Mouse (Mus musculus): ENCODE measurements around the gene Sec24c. TPM values are rescaled to one million over a fixed set of nuclear protein-coding genes. Genes with fewer than 3 reads are reported as not detected.

The Sec24c gene
- polyA plus RNA-seq, 1 experiment from 2014 or later: 90.7 TPM

DNA sequence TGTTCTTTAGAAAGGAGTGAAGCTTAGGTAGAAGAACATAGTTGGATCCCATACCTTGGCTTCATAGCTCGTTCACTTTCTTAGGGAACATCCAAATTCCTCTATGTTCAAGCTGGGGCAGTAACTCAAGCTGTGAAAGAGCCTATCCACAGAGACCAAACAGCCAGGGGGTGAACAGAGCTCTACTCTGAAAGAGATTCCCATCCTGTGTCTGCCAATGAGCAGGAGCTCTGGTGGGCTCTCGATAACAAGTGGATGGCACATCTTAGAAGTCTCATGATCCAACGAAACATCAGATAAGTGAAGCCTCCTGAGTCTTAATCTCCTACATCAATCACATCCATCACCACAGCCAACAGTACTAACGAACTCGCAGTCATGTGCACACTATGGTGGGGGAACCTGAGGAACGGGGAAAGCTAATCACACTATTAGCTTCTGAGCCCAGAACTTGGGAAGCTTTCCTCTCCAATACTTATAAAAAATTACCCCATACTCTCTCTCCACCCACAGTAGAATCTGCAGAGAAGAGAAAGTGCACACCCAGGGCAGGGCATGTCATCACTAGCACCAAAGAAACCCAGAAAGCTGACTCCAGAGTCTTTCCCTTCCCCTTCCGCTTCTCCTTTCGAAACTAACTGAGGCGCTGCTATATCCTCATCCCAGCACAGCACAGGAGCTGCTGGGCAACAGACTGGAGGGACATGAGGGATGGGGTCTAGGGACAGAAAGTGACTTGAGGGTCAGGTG, 56.9 kb downstream of the Sec24c start:
- Histone ChIP-seq H3K36me3 (peaks cover 74% of the 10 kb centered on the region), H3K4me1 (peaks cover 26% of the 10 kb centered on the region), H3K4me2 (replicated peaks) (no peak overlapping the region), H3K27me3 (no peaks in the 10 kb centered on the region), H3K27ac (no peak overlapping the region), H3K4me3 (no peak overlapping the region), H3K9ac (peak overlapping the region; percentile 40; the same call in 1 of the 2 replicates), H3K9me3 (no peaks in the 10 kb centered on the region)
- ATAC-seq (ENCODE audit: low FRiP score, low read depth): no peak
- 86% methylated on average over 9 of the region's 9 CpGs for WGBS

DNA sequence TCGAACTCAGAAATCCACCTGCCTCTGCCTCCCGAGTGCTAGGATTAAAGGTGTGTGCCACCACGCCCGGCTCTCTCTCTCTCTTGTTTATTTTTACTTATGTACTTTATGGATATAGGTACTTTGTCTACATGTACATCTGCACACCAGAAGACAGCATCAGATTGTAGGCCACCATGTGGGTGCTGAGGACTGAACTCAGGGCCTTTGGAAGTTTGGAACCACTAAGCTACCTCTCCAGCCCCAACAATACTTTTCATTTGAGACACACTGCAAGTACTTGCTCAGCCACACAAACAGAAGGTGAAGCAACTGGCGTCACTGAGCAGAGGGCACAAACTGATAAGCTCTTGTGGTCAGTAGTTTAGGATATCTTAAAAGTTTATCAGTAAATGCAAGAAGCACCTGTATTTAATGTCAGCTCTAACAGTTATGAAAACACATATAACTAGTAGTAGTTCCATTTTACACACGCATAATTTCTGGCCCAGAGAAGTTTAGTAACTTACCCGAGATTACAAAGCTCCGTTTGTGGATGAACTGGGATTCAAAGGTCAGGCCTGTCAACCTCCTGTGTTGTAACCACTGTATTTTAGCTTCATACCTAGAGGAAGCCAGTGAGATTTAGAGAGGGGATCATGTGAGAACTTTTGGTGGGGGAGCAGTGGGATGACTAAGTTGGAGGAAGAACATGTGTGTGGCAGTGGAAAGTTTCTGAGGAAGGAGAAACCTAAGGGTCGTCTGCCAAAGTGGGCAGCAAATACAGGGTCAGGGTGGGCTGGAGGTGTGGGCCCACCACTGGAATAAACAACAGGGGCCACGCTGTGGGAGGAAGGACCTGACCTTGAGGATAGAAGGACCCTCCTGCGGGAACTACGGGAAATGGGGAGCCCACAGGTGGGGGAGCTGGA, 59.2 kb downstream of the Sec24c start:
- Histone ChIP-seq H3K9me3 (no peaks in the 10 kb centered on the region), H3K4me2 (replicated peaks) (peak overlapping the region; percentile 94), H3K27me3 (no peaks in the 10 kb centered on the region), H3K27ac (peak overlapping the region; percentile 91), H3K36me3 (peaks cover 71% of the 10 kb centered on the region), H3K4me1 (peaks cover 26% of the 10 kb centered on the region), H3K9ac (peak overlapping the region; percentile 88), H3K4me3 (peak overlapping the region; percentile 82)
- 47% methylated on average over 12 of the region's 12 CpGs for WGBS
- ATAC-seq (ENCODE audit: low FRiP score, low read depth): no peak

DNA sequence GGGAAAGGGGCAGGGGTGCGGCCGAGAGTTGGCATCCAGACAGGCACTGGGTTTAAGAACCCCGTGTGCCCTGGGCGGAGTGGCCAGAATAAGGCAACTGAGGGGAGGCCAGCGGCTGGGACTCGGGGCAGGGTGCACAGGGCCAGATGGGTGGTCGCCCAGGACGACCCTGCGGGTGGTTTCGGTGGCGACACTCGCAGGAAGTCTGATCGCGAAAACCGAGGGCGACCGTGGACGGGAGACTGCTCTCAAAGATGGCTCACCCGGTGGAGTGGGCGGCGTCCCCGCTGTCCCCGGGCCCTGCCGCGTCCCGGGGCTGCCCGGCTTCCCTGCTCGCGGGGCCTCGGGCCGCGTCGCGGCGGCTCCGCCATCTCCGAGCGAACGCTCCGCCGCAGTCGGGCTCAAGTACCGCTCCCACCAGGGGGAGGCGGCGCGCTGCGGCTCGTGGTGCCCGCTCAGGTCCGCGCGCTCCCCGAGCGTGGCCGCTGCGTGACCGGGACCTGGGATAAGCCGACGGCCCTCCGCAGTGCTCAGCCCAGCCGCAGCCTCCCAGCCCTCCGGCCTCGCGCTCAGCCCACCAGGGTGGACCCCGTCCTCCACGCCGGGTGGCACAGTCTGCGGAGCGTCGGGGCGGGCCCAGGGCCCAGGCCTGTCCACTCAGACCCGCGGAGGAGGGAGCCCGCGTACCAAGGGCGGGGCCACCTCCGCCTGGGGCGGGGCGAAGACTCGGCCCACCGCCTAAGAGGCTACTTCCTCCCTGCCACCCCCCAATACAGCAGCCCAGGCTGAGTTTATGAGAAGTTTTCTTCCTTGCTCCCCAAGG, 60.1 kb downstream of the Sec24c start, which contains the start of gene Ndst2:
TSS of gene Ndst2 (minus strand) at position 611 of the 823 bp plus-strand sequence.
- H3K36me3 ChIP-seq: peaks cover 71% of the 10 kb centered on the region
- WGBS: under 1% methylated on average over 72 of the region's 81 CpGs

DNA sequence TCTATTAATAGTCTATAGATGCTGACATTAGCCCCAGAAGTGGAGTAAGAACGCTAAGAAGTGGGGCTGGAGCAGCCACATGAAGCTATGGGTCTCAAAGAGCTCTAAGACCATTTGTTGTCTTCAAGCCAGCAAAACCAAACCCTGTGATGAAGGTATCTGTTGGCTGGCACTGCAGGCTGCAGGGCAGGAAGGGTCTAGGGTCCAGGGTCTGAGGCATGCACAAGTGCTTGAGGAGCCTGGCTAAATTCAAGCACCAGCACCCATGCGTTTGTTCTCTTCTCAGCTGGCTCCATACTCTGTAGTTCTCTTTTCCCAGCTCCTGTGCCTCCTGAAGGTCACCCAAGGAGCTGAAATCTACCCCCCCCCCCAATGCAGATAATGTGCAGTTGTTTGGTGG, 60.9 kb downstream of the Sec24c start:
- Histone ChIP-seq H3K4me1 (peaks cover 26% of the 10 kb centered on the region), H3K9me3 (no peaks in the 10 kb centered on the region), H3K9ac (0 out of 2 replicates have a peak overlapping the region, but pooled peaks have one; percentile 88), H3K4me2 (replicated peaks) (peak overlapping the region; percentile 94; the same call in 1 of the 2 replicates), H3K36me3 (peaks cover 71% of the 10 kb centered on the region), H3K27ac (peak overlapping the region; percentile 28; the same call in 1 of the 2 replicates), H3K4me3 (no peak overlapping the region), H3K27me3 (no peaks in the 10 kb centered on the region)
- no peak for ATAC-seq (ENCODE audit: low FRiP score, low read depth)
- WGBS: 73% methylated on average over 2 of the region's 2 CpGs

More for the DNA sequence above, 60.1 kb downstream of the Sec24c start, which contains the start of gene Ndst2:
- H3K4me1 ChIP-seq: peaks cover 26% of the 10 kb centered on the region
- peak within 1 kb of the TSS; percentile 94 for H3K4me2 ChIP-seq (replicated peaks)
- no peaks in the 10 kb centered on the region for H3K27me3 ChIP-seq
- no peaks in the 10 kb centered on the region for H3K9me3 ChIP-seq
- peak; percentile 98 for ATAC-seq (ENCODE audit: low FRiP score, low read depth)
- peak within 1 kb of the TSS; percentile 88 for H3K9ac ChIP-seq
- H3K4me3 ChIP-seq: peak within 1 kb of the TSS; percentile 82
- H3K27ac ChIP-seq: peak within 1 kb of the TSS; percentile 91

DNA sequence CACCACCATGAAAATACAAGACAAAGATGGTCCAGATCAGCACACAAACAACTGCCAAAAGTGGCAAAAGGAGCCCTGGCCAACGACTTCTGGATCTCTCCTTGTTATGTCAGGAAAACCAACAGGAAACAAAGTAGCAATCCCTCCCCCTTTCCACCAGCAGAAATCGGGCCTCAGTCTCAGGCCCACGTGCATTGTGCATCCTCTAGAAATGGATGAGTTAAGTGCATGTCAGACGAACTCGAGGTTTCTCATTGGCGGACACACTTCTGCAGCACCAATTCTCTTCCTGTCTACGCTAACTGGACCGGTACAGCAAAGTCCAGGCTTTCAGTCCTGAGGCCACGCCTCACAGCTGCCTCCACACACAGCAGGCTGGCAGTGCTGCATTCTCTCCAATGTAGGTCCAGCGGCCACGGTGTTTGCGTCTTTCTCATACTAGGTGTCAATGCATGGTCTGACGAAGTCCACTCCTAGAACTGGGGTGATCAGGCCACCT, 61.8 kb downstream of the Sec24c start:
- Histone ChIP-seq H3K9ac (no peak overlapping the region; the same call in 1 of the 2 replicates), H3K4me3 (no peak overlapping the region), H3K4me2 (replicated peaks) (no peak overlapping the region), H3K4me1 (peaks cover 26% of the 10 kb centered on the region), H3K27ac (no peak overlapping the region), H3K36me3 (peaks cover 71% of the 10 kb centered on the region), H3K9me3 (no peaks in the 10 kb centered on the region), H3K27me3 (no peaks in the 10 kb centered on the region)
- ATAC-seq (ENCODE audit: low FRiP score, low read depth): no peak
- WGBS: 88% methylated on average over 13 of the region's 13 CpGs

DNA sequence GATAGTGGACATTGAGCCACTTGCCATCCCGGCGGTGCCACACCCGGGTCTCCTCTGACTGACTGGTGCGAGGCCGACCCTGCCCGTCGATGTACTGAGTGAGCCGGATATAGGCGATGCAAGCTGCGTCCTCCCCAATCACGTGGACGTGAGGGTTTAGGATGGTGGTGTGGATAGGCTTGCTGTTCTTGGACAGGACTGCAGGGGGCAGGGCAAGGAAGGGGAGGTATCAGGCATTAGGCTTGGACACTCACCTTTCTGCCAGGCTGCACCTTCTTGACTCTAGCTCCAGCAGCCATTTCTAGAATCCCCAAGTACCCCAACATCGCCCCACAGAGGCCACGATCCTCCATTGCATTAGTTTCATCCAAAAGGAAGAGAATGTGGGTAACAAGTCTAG, 63.2 kb downstream of the Sec24c start:
- Histone ChIP-seq H3K27me3 (no peaks in the 10 kb centered on the region), H3K4me1 (peaks cover 22% of the 10 kb centered on the region), H3K9me3 (no peaks in the 10 kb centered on the region), H3K9ac (no peak overlapping the region), H3K4me3 (no peak overlapping the region), H3K4me2 (replicated peaks) (no peak overlapping the region), H3K36me3 (peaks cover 75% of the 10 kb centered on the region), H3K27ac (no peak overlapping the region)
- ATAC-seq (ENCODE audit: low FRiP score, low read depth): no peak
- WGBS: 45% methylated on average over 14 of the region's 14 CpGs

DNA sequence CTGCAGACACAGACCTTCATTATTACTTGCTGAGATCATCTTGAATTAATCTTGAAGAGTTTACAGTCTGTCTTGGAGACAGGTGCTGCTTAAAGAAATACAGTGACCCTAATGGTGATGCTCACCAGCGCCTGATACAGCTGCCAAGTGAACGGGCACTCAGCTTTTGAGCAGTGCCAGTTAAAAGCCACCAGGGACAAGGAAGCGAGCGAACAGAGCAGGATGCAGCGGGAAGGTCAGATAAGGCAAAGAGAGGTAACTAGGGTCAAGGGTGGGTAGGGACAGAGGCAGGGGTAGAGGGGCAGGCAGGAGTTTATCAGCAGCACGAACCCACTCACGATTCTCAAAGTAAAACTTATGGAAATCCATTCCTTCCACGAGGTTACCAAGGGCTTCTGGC, 64.4 kb downstream of the Sec24c start:
- peaks cover 11% of the 10 kb centered on the region for H3K4me1 ChIP-seq
- no peak overlapping the region for H3K9ac ChIP-seq
- H3K4me2 ChIP-seq (replicated peaks): no peak overlapping the region
- H3K27me3 ChIP-seq: no peaks in the 10 kb centered on the region
- peaks cover 76% of the 10 kb centered on the region for H3K36me3 ChIP-seq
- H3K4me3 ChIP-seq: no peak overlapping the region
- no peaks in the 10 kb centered on the region for H3K9me3 ChIP-seq
- WGBS: 91% methylated on average over 8 of the region's 8 CpGs
- ATAC-seq (ENCODE audit: low FRiP score, low read depth): no peak
- H3K27ac ChIP-seq: no peak overlapping the region

DNA sequence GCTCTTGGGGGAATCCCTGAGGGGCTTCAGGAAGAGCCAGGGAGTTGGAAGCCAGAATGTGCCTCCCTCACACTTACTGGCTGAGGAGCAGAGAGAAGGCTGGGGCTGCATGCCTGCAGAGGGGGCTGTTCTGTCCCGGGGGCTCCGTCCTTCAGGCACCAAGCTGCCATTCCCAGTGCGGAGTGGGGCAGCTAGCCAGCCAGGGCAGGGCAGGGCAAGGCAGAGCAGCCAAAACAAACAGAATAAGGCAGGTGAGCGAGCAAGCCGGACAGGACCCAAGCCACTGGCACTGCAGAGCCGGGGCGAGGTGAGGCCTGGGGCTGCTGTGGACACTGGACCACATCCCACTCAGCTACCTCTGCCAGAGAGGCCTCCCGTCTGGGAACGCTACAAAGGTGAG, 67.2 kb downstream of the Sec24c start:
- Histone ChIP-seq H3K27ac (no peak overlapping the region), H3K36me3 (peaks cover 90% of the 10 kb centered on the region), H3K27me3 (no peaks in the 10 kb centered on the region), H3K4me1 (no peaks in the 10 kb centered on the region), H3K4me3 (no peak overlapping the region), H3K4me2 (replicated peaks) (no peak overlapping the region), H3K9me3 (no peaks in the 10 kb centered on the region), H3K9ac (no peak overlapping the region)
- ATAC-seq (ENCODE audit: low FRiP score, low read depth): no peak
- 88% methylated on average over 9 of the region's 9 CpGs for WGBS

DNA sequence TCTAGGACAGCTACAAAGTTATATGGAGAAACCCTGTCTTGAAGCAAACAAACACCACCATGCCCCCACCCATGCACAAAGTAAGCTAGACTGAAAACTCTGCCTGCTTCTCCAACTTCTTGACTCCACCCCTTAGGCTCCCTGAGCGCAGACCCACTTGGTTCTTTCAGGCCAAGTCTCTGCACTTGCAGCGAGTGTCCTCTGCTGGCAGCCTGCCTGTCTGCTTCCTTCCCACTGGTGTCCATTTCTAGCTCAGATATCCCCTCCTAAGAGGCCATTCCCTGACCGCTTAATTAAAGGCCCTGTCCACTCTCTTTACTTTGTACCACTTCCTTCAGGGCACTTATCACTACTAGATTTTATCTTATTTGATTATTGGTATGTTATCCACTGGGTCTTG, 69.5 kb downstream of the Sec24c start:
- WGBS: 88% methylated on average over 3 of the region's 3 CpGs
- Histone ChIP-seq H3K9ac (no peak overlapping the region), H3K4me1 (no peaks in the 10 kb centered on the region), H3K4me2 (replicated peaks) (no peak overlapping the region), H3K27me3 (no peaks in the 10 kb centered on the region), H3K9me3 (no peaks in the 10 kb centered on the region), H3K4me3 (no peak overlapping the region), H3K36me3 (peaks cover 84% of the 10 kb centered on the region), H3K27ac (no peak overlapping the region)
- no peak for ATAC-seq (ENCODE audit: low FRiP score, low read depth)

Data from limb, embryonic 13.5 days (tissue).